ENCODE assay signal across 8 mouse cellular contexts in the genomic region with DNA sequence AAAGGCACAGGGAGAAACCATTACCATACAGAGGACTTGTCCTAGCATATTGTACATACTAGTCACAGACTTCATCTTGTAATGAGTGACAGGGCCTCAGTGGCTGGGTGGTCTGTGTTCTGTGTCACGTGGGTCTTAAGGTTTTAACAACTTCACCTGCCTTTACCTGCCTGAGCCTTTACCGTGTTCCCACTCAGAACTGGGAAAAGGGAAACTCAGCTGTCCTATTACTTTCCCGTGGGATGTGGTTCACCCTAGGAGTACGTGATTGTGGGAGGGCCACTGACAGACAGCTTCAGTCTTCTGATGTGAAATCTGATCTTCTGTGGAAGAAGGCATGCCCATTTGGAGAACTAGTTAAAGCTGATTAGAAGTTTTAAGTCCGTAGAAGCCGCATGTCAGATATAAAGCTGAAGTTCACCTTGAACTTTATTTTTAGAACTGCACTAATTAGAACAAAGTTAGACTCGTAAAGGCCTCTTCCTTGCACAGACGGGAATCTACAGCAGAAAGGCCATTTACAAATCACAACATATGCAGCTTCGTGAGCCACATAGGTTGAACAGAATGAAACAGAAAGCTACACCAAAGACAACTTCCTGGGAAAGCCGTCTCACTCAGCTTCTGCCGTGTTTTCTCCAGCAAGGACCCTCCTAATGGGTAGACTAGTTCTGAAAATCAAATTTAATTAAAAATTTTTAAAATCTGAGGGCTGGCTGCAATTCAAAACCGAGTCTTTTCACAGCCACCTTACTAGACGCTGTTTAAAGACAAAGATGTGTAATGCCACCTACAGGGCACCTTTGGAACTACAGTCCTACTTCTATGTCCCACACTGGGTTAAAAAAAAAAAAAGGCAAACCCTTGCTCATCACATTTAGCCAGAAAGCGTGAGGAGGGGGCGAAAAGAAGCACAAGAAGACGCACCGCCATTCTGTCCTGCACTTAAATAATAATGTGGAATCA. TPM values are rescaled to one million over a fixed set of nuclear protein-coding genes. Genes with fewer than 3 reads are reported as not detected.
A peak's percentile ranks its signal among the peaks of the same experiment; 100 is the strongest.
DNase-seq lines count a peak whose midpoint lies in the region; ATAC-seq and TF ChIP-seq lines count a peak whose summit lies in the region.

No protein-coding gene starts in this region.

- peak overlapping the region; percentile 16; the same call in 1 of the 2 replicates for H3K9ac ChIP-seq in forebrain, embryonic 11.5 days (ENCODE audit: low read length)
- peak overlapping the region; percentile 60 for H3K9ac ChIP-seq in heart, embryonic 16.5 days (ENCODE audit: low read length)
- peak overlapping the region; percentile 35; the same call in 1 of the 2 replicates for H3K9ac ChIP-seq in liver, embryonic 13.5 days

- H3K4me1 ChIP-seq in G1E (ENCODE audit: insufficient read depth, low read depth, low read length) = peaks cover 30% of the 10 kb centered on the region
- no peaks in the 10 kb centered on the region for H3K4me1 ChIP-seq in forebrain, embryonic 11.5 days (replicated peaks; ENCODE audit: control insufficient read depth, insufficient read depth, low read length)
- no peaks in the 10 kb centered on the region for H3K4me1 ChIP-seq in heart, embryonic 16.5 days (ENCODE audit: control insufficient read depth, insufficient read depth, low read length)
- H3K4me1 ChIP-seq in liver, embryonic 13.5 days (replicated peaks) = peaks cover 13% of the 10 kb centered on the region
- H3K4me1 ChIP-seq in testis, adult 2 months (ENCODE audit: control insufficient read depth, insufficient read depth, low read length) = no peaks in the 10 kb centered on the region

- H3K4me3 ChIP-seq in G1E (ENCODE audit: low read depth, low read length) = no peak overlapping the region; the same call in 1 of the 2 replicates
- H3K4me3 ChIP-seq in forebrain, embryonic 11.5 days (ENCODE audit: low read depth, low read length) = peak overlapping the region; percentile 2; the same call in 1 of the 2 replicates
- peak overlapping the region; percentile 45 for H3K4me3 ChIP-seq in heart, embryonic 16.5 days (ENCODE audit: low read length)
- H3K4me3 ChIP-seq in liver, embryonic 13.5 days (replicated peaks) = peak overlapping the region; percentile 36
- no peak overlapping the region for H3K4me3 ChIP-seq in testis, adult 2 months (ENCODE audit: control insufficient read depth, low read depth, low read length)

- no peak for DNase-seq in G1E (ENCODE audit: low spot score)
- DNase-seq in c-Kit-negative CD71-positive TER-119-positive erythroid progenitor cells, embryonic 14.5 days (ENCODE audit: low read depth, low spot score) = peak; percentile 68
- peak; percentile 76 for DNase-seq in forebrain, embryonic 11.5 days (ENCODE audit: low spot score)
- DNase-seq in kidney, postnatal 14 days = peak; percentile 89
- DNase-seq in liver, embryonic 13.5 days = peak; percentile 29
- peak; percentile 74 to 82 for DNase-seq in natural killer cell, adult 2 months (ENCODE audit: low spot score in 2 of 2)

- WGBS in forebrain, embryonic 11.5 days = 29% methylated on average over 17 of the region's 17 CpGs
- WGBS in heart, embryonic 16.5 days = 18% methylated on average over 17 of the region's 17 CpGs
- WGBS in liver, embryonic 13.5 days (ENCODE audit: insufficient replicate concordance) = 29% methylated on average over 17 of the region's 17 CpGs

- 0 out of 2 replicates have a peak, but pooled peaks cover 7% of the 10 kb centered on the region for H3K27me3 ChIP-seq in G1E (ENCODE audit: insufficient read depth, low read length)
- H3K27me3 ChIP-seq in forebrain, embryonic 11.5 days (ENCODE audit: control insufficient read depth, insufficient read depth, low read length) = no peaks in the 10 kb centered on the region
- H3K27me3 ChIP-seq in heart, embryonic 16.5 days (ENCODE audit: control insufficient read depth, insufficient read depth, low read length) = no peaks in the 10 kb centered on the region
- no peaks in the 10 kb centered on the region for H3K27me3 ChIP-seq in liver, embryonic 13.5 days
- H3K27me3 ChIP-seq in testis, adult 2 months (ENCODE audit: control insufficient read depth, insufficient read depth, low read length) = no peaks in the 10 kb centered on the region

- TF ChIP-seq CTCF in G1E (IDR thresholded peaks at IDR 0.05; ENCODE audit: low read depth, low read length) = peak; percentile 50; the same call in 1 of the 2 replicates
- TF ChIP-seq CTCF in testis, adult 2 months (IDR thresholded peaks at IDR 0.05; ENCODE audit: control insufficient read depth, insufficient read depth, insufficient replicate concordance, low read depth, low read length) = no peak

- H3K36me3 ChIP-seq in G1E (replicated peaks) = peaks cover 57% of the 10 kb centered on the region
- no peaks in the 10 kb centered on the region for H3K36me3 ChIP-seq in forebrain, embryonic 11.5 days (ENCODE audit: control insufficient read depth, insufficient read depth, low read length)
- peaks cover 18% of the 10 kb centered on the region for H3K36me3 ChIP-seq in heart, embryonic 16.5 days (ENCODE audit: control insufficient read depth, insufficient read depth)
- H3K36me3 ChIP-seq in liver, embryonic 13.5 days = peaks cover 30% of the 10 kb centered on the region
- peaks cover 1% of the 10 kb centered on the region for H3K36me3 ChIP-seq in testis, adult 2 months (ENCODE audit: control insufficient read depth, insufficient read depth, low read length)

- no peaks in the 10 kb centered on the region for H3K9me3 ChIP-seq in G1E (replicated peaks)
- H3K9me3 ChIP-seq in forebrain, embryonic 11.5 days (ENCODE audit: control insufficient read depth, low read length) = no peaks in the 10 kb centered on the region
- H3K9me3 ChIP-seq in heart, embryonic 16.5 days (replicated peaks; ENCODE audit: control insufficient read depth, low read length) = no peaks in the 10 kb centered on the region
- H3K9me3 ChIP-seq in liver, embryonic 13.5 days (replicated peaks) = no peaks in the 10 kb centered on the region

- no peak for TF ChIP-seq POLR2A in testis, adult 2 months (IDR thresholded peaks at IDR 0.05; ENCODE audit: control insufficient read depth, low read depth, low read length)

- H3K4me2 ChIP-seq in forebrain, embryonic 11.5 days (ENCODE audit: low read depth, low read length, severe bottlenecking) = peak overlapping the region; percentile 22; the same call in 1 of the 2 replicates
- peak overlapping the region; percentile 60 for H3K4me2 ChIP-seq in heart, embryonic 16.5 days (ENCODE audit: low read depth, low read length)
- peak overlapping the region; percentile 53 for H3K4me2 ChIP-seq in liver, embryonic 13.5 days

- peak; percentile 50; the same call in 1 of the 2 replicates for ATAC-seq in G1E (ENCODE audit: extremely low read depth, insufficient number of reproducible peaks, low FRiP score, poor library complexity, severe bottlenecking)
- ATAC-seq in forebrain, embryonic 11.5 days (replicated peaks; ENCODE audit: low FRiP score) = peak; percentile 50; the same call in 1 of the 2 replicates
- peak; percentile 28; the same call in 1 of the 2 replicates for ATAC-seq in heart, embryonic 16.5 days (replicated peaks; ENCODE audit: extremely low read depth, insufficient read depth, low FRiP score)
- no peak for ATAC-seq in liver, embryonic 13.5 days (ENCODE audit: low read depth)

- H3K27ac ChIP-seq in forebrain, embryonic 11.5 days (ENCODE audit: low read depth, low read length) = no peak overlapping the region
- peak overlapping the region; percentile 37 for H3K27ac ChIP-seq in heart, embryonic 16.5 days (ENCODE audit: low read length)
- peak overlapping the region; percentile 13; the same call in 1 of the 2 replicates for H3K27ac ChIP-seq in liver, embryonic 13.5 days
- H3K27ac ChIP-seq in testis, adult 2 months (ENCODE audit: control insufficient read depth, insufficient read depth, low read depth, low read length) = peak overlapping the region; percentile 11; the same call in 1 of the 2 replicates

RNA-seq across cellular contexts. Expression of gene Vcpkmt, which starts 8.6 kb away (rescaled TPM):
- total RNA-seq in G1E (2014; fragmentation: Nextera tagmentation) (49.4 and 51.7 TPM in 2 replicates), G1E (2017) (34.8 and 35.8 TPM in 2 replicates)
- polyA plus RNA-seq in G1E (2012) = 24.3 and 25.7 TPM in 2 replicates
- 25.6 and 26.1 TPM in 2 replicates for polyA plus RNA-seq in forebrain, embryonic 11.5 days (2014; fragmentation: Nextera tagmentation; extraction: Ambion mirVana)
- polyA plus RNA-seq in heart, embryonic 16.5 days (2015; fragmentation: Nextera tagmentation; extraction: Ambion mirVana) = 15.7 and 19.2 TPM in 2 replicates
- 16.7 and 17.5 TPM in 2 replicates for polyA plus RNA-seq in liver, embryonic 13.5 days (2015; fragmentation: Nextera tagmentation; extraction: Ambion mirVana)
- polyA plus RNA-seq in testis, adult 2 months (2012; rRNA removed) = 4.3 and 4.6 TPM in 2 replicates

Comparison
In these comparisons a context has a peak if more than half of its experiments do, and no peak if none do; other contexts are left out.
1. H3K4me3 ChIP-seq: peak in forebrain, embryonic 11.5 days (single experiment), heart, embryonic 16.5 days (single experiment) and liver, embryonic 13.5 days (single experiment); none in G1E (single experiment) and testis, adult 2 months (single experiment).
2. Peak in every context shown above with its lines, with median percentiles within 50 percentile points of each other: H3K4me2 ChIP-seq and H3K9ac ChIP-seq.